Mouse (Mus musculus) G1E (cell line): ENCODE measurements around the gene Rpl11. TPM values are rescaled to one million over a fixed set of nuclear protein-coding genes. Genes with fewer than 3 reads are reported as not detected.

ENCODE experiments used
- ATAC-seq: 2 replicates; pipeline ENCODE4 v1.8.0; 2016; ENCODE audit warnings: mild to moderate bottlenecking; ENCODE audit not compliant: insufficient number of reproducible peaks, poor library complexity, low FRiP score, severe bottlenecking; ENCODE audit errors: extremely low read depth
- DNase-seq: peaks from one replicate; pipeline ENCODE4 v3.0.0; 2012; ENCODE audit warnings: low spot score
- H3K27me3 ChIP-seq: 2 replicates; pipeline ENCODE4 v1.6.1; 2012; ENCODE audit warnings: mild to moderate bottlenecking, low read length, inconsistent platforms; ENCODE audit not compliant: insufficient read depth
- H3K36me3 ChIP-seq: replicated peaks from 2 replicates; pipeline ENCODE3; 2012; ENCODE audit warnings: mild to moderate bottlenecking, inconsistent platforms
- H3K4me1 ChIP-seq: 2 replicates; pipeline ENCODE4 v1.6.1; 2012; ENCODE audit warnings: low read depth, low read length, inconsistent platforms, mixed read lengths; ENCODE audit not compliant: insufficient read depth
- H3K4me3 ChIP-seq: 2 replicates; pipeline ENCODE4 v1.5.1; 2012; ENCODE audit warnings: low read depth, mild to moderate bottlenecking, inconsistent platforms, low read length, moderate library complexity, mixed read lengths
- H3K9me3 ChIP-seq: replicated peaks from 2 replicates; pipeline ENCODE4 v1.6.1; 2012; ENCODE audit warnings: inconsistent platforms
- CTCF ChIP-seq: IDR thresholded peaks from 2 replicates; pipeline ENCODE4 v1.5.1; 2012; ENCODE audit warnings: low read depth, low read length, inconsistent platforms, mixed read lengths
- GATA1 ChIP-seq: IDR thresholded peaks from 2 replicates; pipeline ENCODE4 v1.6.1; 2012; ENCODE audit warnings: borderline replicate concordance, low read length, inconsistent platforms, mixed read lengths
- GATA2 ChIP-seq: IDR thresholded peaks from 2 replicates; pipeline ENCODE4 v1.6.1; 2012; ENCODE audit warnings: low read depth, low read length, inconsistent platforms, borderline replicate concordance
- POLR2AphosphoS5 ChIP-seq: IDR thresholded peaks from 2 replicates; pipeline ENCODE4 v1.6.1; 2012; ENCODE audit warnings: low read depth, low read length, inconsistent platforms; ENCODE audit not compliant: insufficient replicate concordance
- TAL1 ChIP-seq: conservative IDR thresholded peaks from 2 replicates; pipeline ENCODE4 v1.6.1; 2012; ENCODE audit warnings: low read depth, low read length, inconsistent platforms, mixed read lengths
- polyA plus RNA-seq: library from polyadenylated mRNA; stranded (reverse); fragments of >175 nt; gene quantifications from 2 replicates; pipeline ENCODE4 v1.2.3, GENCODE M21; 2012
- total RNA-seq, 2 experiments: library from RNA; stranded (forward) in 1 of 2; stranded (reverse) in 1 of 2; fragments of 200-1000 nt in 1 of 2; fragments of >200 nt in 1 of 2; fragmentation: Nextera tagmentation in 1 of 2; gene quantifications; 2 replicates each; pipeline ENCODE4 v1.2.3; 2014 to 2017

The Rpl11 gene
- total and polyA plus RNA-seq, 3 experiments: 563 to 1,685 (median 1,598) TPM

- DNase-seq (no peak), ATAC-seq (no peak)
- no peaks in the 10 kb centered on the region for H3K27me3 ChIP-seq
- peaks cover 3% of the 10 kb centered on the region for H3K9me3 ChIP-seq
- H3K4me1 ChIP-seq: peaks cover 51% of the 10 kb centered on the region
- peak overlapping the region; percentile 98; the same call in 1 of the 2 replicates for H3K4me3 ChIP-seq
- H3K36me3 ChIP-seq: peaks cover 31% of the 10 kb centered on the region
- no peak for TF ChIP-seq TAL1
- TF ChIP-seq GATA1: no peak
- no peak for TF ChIP-seq CTCF
- no peak for TF ChIP-seq GATA2
- TF ChIP-seq POLR2AphosphoS5: no peak
Measured at GRCm38 (mm10) chr4:135987714-135988113, 65.5 kb downstream of the Rpl11 start.

- peaks cover 36% of the 10 kb centered on the region for H3K36me3 ChIP-seq
- DNase-seq: peak; percentile 86
- TF ChIP-seq POLR2AphosphoS5: no peak
- no peak for TF ChIP-seq GATA2
- TF ChIP-seq TAL1: no peak
- no peak for TF ChIP-seq GATA1
- no peak for TF ChIP-seq CTCF
- peaks cover 3% of the 10 kb centered on the region for H3K9me3 ChIP-seq
- no peaks in the 10 kb centered on the region for H3K27me3 ChIP-seq
- peak; percentile 36 for ATAC-seq
- peak within 1 kb of the TSS; percentile 98 for H3K4me3 ChIP-seq
- peaks cover 52% of the 10 kb centered on the region for H3K4me1 ChIP-seq
Measured at GRCm38 (mm10) chr4:135986943-135987710, 66.1 kb downstream of the Rpl11 start, which contains the start of gene Pithd1. Gene Pithd1, minus strand, starts transcription at chr4:135987264.

GRCm38 (mm10) chr4:135986301-135986942 lies 66.8 kb downstream of the Rpl11 start:
- DNase-seq: no peak
- TF ChIP-seq GATA1: no peak
- no peak for TF ChIP-seq POLR2AphosphoS5
- TF ChIP-seq TAL1: no peak
- no peak for TF ChIP-seq CTCF
- TF ChIP-seq GATA2: no peak
- ATAC-seq: no peak
- Histone ChIP-seq H3K36me3 (peaks cover 43% of the 10 kb centered on the region), H3K4me1 (peaks cover 58% of the 10 kb centered on the region), H3K4me3 (peak overlapping the region; percentile 98), H3K9me3 (peaks cover under 1% of the 10 kb centered on the region; the same call in 1 of the 2 replicates), H3K27me3 (no peaks in the 10 kb centered on the region)

- H3K36me3 ChIP-seq: peaks cover 49% of the 10 kb centered on the region
- TF ChIP-seq POLR2AphosphoS5 (no peak), CTCF (no peak), GATA1 (no peak), TAL1 (no peak), GATA2 (no peak)
- no peak for DNase-seq
- no peaks in the 10 kb centered on the region for H3K9me3 ChIP-seq
- H3K27me3 ChIP-seq: no peaks in the 10 kb centered on the region
- H3K4me1 ChIP-seq: peaks cover 58% of the 10 kb centered on the region
- no peak for ATAC-seq
- peak overlapping the region; percentile 98 for H3K4me3 ChIP-seq
Measured at GRCm38 (mm10) chr4:135985769-135986168, 67.5 kb downstream of the Rpl11 start.

- ATAC-seq (peak; percentile 70; the same call in 1 of the 2 replicates), DNase-seq (peak; percentile 41)
- TF ChIP-seq TAL1 (peak; percentile 72), GATA1 (no peak)
- Histone ChIP-seq H3K4me1 (peaks cover 56% of the 10 kb centered on the region), H3K36me3 (peaks cover 54% of the 10 kb centered on the region), H3K4me3 (peak overlapping the region; percentile 39; the same call in 1 of the 2 replicates), H3K9me3 (no peaks in the 10 kb centered on the region), H3K27me3 (no peaks in the 10 kb centered on the region)
Measured at GRCm38 (mm10) chr4:135985193-135985592, 68.0 kb downstream of the Rpl11 start.

- H3K9me3 ChIP-seq: no peaks in the 10 kb centered on the region
- ATAC-seq: no peak
- no peak for DNase-seq
- TF ChIP-seq GATA1: no peak
- no peak for TF ChIP-seq TAL1
- no peak for TF ChIP-seq POLR2AphosphoS5
- no peak for TF ChIP-seq CTCF
- no peak for TF ChIP-seq GATA2
- peaks cover 56% of the 10 kb centered on the region for H3K4me1 ChIP-seq
- H3K27me3 ChIP-seq: no peaks in the 10 kb centered on the region
- no peak overlapping the region; the same call in 1 of the 2 replicates for H3K4me3 ChIP-seq
- H3K36me3 ChIP-seq: peaks cover 57% of the 10 kb centered on the region
Measured at GRCm38 (mm10) chr4:135984556-135984955, 68.7 kb downstream of the Rpl11 start.
